Mouse (Mus musculus) testis, postnatal 10 days (tissue): ENCODE data around the gene Gabrg3.

Experiments used
- DNase-seq: peaks from one replicate; pipeline ENCODE4 v3.0.0; 2021; ENCODE audit warnings: low spot score

Gabrg3 gene

DNA sequence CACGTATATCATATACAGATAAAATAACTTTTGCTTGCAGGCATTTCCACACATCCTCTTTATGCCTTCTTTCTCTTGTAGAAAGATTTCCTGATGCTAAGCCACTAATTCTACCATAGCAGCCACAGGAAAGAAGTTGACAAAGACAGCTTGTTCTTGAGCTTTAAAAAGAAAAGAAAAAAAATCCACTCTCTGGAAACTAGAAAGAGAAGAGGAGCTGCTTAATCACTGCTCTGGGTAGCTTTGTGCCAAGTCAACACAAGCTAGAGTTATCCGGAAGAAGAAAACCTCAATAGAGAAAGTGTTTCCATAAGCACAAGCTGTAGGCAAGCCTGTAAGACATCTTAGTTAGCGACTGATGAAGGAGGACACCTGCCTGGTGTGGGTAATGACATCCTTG lies 321.6 kb downstream of the Gabrg3 start:
- DNase-seq = no peak

DNA sequence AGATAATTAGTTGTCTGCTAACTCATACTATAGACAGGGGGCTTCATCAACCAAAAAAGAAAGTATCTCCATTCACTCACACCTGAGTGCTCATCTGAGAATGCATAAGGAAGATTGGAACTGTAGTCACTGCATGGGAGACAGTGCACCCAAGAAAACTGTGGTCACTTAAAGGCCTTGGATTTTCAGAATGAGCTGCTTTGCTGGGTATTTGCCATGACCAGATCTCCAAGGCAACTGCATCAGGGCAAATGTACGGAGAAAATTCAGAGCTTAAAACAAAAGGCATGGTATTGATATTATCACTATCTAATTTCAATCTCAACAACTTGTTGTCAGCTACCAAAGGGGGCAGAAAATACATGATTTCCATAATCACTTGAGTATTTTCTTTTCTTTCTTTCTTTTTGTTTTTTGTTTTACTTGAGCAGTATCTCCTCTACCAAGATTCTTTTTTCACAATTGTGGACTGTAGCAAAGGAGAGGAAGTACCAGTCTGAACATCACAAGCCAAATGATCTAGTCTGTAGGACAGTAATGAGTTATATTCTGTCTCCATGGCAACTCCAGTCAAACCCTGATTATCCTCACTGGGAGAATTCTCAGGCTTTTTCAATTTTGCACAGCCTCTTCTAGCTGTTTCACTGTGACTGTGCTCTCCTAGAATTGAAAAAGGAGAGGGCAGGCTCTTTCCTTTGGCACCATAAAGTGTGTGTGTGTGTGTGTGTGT lies 335.9 kb downstream of the Gabrg3 start:
- DNase-seq = no peak

DNA sequence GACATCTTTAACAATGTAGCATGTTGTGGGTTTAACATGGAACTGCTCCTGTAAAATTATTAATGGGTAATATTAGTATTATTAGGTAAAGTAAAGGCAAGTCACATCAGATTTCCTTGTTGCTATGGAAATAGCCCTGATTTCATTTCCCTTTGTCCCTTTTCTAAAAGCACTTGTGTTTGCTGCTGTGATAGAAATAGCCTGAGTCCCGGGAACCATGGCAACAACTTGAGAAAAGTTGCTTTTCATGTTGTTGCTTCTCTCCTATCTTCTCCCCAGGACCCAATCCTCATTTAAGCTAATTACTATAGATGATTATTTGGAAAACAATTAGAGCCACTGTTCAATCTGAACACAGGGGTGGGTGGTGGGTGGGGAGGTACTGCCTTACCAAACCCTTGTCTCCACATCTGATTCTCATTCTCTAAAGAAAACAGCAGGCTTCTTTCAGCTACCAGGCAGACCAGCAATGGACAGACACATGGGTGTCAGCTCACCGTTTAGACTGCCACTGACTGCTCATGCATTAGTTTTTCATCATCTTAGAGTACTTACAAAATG lies 349.0 kb downstream of the Gabrg3 start:
- DNase-seq = no peak

DNA sequence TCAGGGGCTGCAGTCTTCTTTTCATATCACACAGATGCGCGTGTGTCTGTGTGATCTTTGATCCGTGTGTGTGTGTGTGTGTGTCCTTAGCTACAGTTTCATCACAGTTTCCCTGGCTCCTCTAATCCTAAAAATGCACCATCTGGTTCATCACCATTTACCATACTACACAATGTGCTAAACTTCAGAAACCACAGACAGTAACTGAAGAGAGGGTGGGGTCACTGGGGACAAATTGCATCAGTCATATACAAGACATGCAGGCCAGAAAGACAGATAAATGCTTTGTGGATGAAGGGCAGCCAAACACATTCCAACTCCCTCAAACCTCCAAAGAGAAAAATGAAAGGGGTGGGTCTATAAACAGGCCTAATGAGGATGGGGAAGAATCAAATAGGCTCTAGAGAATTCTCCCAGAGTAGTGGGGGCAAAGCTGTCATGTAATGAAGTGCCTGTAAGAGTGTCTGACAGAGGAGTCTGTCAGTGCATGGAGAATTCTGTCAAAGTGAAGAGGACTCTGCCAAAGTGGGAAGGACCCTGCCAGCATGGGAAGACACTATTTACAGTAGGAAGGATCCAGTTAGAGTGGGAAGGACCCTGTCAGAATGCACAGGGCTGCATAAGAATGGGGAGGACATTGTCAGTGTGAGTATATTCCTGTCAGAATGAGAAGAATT lies 386.3 kb downstream of the Gabrg3 start:
- DNase-seq = no peak

DNA sequence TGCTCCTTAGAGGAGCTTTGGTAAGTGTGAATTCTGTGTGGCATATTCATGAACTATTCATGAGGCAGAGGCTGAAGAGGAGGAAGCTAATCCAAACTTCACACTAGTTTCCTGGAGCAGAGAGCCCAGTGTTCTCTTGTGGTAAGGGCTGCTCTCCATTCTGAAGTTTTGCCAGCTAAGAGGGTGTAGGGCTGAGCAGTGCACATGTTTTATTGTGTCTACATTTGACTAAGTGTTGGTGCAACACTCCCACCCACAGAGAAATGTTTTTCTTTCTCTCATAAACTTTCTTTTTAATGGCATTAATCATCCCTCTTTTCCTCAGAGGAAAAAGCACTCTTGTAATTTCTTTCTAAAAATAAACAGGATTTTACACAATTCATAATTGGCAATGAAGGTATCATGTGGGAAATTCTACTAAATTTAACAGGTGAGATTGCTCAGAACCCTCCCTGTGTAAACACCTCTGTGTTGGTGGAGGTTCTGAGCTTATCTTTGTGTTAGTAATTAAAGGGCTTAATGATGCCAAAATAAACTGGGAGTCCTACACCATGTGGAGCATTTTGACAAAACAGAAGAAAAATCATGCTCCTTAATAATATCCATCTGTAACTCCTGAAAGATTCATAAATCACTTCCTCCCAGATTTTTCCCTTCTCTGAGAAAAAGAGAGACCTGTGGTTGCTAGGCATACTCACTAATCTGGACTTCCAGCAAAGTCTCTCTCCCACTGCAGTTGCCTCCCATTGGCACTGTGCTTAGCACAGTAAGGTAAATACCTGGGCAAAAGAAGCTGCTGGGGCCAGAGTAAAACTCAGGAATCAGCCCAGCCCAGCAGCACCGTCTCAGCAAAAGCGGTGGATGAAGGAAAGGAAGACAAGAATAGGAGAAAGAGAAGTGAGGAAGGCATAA lies 389.0 kb downstream of the Gabrg3 start:
- DNase-seq = no peak

DNA sequence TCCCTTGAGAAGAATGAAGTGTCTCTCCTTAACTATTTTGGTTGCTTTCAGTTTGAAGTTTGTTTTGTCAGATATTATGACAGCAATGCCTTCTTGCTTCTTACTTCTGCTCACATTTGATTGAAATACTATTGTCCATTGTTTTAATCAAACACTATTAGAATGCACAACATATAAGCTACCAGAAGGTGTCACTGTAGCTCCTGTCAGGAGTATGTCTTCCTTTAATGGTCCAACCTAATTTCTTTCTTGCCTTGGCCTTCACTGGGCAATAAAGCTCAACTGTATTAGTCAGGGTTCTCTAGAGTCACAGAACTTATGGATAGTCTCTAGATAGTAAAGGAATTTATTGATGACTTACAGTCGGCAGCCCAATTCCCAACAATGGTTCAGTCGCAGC lies 440.6 kb downstream of the Gabrg3 start:
- no peak for DNase-seq

DNA sequence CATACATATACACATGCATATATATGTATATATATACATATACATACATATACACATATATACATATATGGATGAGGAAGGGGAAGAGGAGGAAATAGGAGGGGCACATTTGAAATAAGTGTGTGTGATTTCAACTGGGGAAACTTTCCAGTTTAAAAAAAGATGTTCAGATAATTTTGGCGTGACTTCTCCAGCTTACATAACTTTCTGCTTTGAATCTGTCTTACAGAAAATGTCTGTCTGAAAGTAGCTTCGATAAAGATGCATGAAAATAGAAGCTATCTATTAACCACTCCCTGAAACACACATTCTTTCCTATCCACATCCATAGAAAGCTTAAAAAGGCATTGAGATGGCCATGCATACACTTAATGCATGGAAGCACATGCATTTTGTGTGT lies 445.4 kb downstream of the Gabrg3 start:
- no peak for DNase-seq

DNA sequence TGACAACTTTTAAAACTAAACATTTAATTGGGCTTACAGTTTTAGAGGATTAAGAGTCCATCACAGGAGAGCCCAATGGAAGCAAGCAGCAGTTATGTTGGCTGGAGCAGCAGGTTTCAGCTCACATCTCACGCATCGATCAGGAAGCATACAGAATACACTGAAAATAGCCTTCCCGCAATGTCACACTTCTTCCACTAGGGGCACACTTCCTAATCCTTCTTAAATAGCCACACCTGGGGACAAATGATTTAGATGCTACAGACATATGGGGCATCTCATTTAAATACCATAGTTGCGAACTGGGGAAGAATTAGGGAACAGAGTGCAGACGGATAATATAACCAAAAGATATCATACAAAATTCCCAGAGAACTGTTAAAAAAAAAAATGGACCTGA lies 449.0 kb downstream of the Gabrg3 start:
- no peak for DNase-seq

DNA sequence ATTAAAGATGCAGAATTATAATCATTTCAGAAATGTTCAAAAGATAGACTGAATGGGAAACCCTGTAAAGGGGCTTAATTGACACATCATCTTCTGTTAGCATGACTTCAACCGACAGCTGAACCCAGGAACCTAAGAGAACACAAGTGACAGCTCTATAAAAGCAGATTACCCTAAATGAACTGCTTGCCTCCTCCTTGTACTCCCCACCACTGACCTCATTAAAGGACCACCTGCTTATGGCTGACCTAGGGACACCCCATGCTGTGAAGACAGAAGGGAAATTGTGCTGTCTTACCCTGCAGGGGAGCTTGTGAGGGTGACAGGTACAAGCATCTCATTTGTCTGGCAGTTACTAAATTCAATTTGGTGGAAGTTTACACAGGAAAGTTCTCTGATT lies 467.5 kb downstream of the Gabrg3 start:
- no peak for DNase-seq

DNA sequence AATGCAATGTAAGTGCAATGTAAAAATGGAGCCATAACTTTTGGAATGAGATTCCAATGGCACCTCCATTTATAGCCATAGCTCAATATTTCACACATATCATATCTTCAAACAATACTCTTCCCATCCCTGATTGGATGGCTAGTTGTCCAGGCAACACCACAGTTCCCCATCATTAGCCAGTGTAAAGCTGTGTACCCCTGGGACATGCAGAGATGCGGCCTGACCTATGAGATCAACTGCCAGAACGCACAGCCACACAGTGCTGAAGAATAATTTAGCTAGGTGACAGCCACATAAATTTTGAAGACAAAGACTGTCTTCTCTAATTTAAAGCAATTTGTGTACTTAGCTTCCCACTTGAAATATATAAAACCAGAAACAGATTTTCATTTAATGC lies 472.1 kb downstream of the Gabrg3 start:
- DNase-seq = no peak

DNA sequence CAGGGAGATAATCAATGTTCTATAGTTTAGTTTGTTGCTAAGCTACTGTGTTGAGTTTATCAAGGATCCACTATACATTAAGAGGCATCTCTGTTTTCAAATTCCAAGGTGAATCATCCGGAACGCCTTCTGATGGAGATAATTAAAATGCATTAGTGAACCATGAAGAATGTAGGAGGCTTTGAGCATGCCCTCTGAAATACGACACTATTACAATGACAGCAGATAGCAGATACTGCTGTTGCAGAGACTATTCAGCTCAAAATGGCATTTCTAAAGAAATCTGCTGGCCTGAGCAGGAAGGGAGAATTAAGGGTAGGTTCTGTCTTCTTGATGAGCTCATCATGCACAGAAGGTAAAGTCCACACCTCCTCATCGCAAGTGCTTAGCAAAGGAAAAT lies 487.2 kb downstream of the Gabrg3 start:
- DNase-seq = no peak

DNA sequence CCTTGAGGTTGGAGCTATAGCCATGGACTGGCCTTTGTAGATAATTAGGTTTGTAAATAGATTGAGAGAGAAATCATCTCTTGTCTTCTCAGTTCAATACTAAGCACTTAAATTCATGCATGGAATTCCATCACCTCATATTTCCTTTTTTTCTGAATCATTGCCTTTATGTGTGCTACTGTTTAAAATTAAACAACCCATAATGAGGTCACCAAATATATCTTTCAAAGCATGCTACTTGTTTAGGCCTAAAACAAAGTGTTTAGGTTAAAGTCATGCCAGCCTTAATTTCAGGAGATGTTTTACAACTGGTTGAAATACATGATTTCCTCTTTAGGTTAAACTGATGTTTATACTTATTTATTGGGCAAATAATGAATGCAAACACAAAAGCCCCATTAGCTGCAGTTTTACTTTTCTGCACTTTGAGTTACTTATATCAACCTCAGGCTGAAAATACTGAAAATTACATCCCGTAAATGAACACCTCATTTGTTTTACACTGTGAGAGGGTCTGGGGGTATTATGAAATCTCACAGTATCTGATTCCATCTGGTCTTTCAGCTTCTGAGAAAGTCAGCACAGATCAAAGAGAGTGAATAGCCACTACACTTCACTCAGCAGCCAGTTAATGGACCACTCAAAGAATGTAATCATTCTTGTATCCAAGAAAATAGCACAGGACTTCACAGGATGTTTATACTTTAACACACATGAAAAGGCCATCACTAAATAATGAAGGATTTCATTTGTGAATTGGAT lies 519.5 kb downstream of the Gabrg3 start:
- no peak for DNase-seq

DNA sequence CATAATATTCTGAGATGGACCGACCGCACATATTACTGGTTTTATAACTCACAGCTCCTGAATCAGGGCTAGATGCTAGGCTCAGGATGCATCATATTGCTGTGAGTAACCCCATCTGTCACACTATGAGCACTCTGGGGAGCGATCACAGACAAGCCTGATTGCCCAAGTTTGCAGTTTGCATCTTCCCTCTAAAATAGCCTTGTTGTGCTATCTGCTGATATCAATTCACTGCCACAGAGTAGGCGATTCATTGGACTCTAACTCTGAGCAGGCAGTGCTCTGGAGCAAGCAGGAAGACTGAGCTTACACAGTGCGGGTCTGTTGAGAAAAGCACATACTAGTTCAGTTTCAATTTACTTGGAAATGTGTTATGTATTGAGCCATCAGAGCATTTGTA lies 543.4 kb downstream of the Gabrg3 start:
- no peak for DNase-seq

DNA sequence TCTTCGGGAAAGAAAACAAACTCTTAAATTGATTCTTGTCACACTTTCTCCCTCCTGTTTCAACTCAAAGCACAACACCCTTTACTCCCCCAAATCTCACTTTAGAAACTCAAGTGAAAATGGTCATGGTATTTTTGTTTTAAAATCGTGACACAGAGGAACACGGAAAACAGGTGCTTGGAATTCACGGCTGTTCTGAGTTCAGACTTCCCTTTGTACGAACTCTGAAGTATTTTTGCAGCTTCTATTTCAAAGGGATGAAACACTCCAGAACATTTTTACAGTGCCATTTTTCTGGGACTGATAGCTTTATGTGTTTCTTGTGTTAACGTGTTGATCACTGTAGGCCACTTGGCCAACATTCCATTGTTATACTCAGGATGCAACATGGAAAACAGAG lies 561.5 kb downstream of the Gabrg3 start:
- DNase-seq = no peak

DNA sequence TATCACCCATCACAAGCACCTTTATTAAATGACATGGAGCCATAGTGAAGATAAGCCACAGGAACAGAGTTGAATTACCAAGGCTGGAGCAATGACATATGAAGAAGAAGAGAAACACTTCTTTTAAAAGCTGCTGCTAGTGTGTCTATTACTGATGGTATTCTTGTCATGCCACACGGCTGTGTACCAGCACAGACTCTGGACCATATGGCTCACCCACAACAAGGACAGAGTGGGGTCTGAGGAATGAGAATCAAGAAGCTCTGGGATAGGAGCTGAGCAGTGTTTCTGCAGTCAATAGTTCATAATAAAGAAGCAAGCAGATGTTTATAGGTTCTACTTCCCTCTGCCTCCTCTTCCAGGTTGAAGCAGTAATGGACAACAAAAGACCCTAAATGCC lies 585.1 kb downstream of the Gabrg3 start:
- no peak for DNase-seq

DNA sequence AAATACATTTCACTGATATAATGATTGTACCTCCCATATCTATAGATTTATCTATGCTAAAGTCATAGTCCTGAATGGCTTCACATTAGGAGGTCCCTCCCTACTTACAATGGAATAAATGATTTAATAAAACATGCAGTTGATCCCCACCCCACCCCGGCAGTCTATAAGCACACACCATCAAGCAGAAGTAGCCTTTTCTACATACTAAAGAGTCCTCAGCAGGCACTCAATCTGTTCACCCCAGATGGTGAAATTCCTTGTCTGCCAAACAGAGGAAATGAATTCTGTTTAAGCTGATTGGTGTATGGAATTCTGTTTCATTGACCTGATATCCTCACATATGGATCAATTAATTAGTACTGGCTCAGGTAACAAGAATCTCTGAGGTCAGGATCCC lies 607.9 kb downstream of the Gabrg3 start:
- no peak for DNase-seq

DNA sequence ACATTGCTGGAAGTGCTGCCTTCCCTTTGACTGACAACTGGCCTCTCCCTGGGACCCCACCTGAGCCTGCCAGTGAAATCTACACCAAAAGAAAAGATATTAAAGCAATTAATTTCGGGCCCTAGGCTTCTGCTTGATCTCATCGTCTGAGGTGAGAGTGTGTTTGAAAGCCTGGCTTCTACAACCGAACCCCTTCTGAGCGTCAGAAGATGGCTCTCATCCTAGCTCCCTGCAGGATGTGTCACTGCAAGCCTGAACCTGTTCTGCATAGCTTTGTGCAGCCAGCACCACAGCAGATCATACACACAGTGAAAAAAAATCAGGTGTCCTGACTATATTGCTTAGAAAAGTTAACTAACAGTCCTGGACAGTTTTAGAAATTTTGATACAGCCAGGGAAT lies 618.8 kb downstream of the Gabrg3 start:
- no peak for DNase-seq

DNA sequence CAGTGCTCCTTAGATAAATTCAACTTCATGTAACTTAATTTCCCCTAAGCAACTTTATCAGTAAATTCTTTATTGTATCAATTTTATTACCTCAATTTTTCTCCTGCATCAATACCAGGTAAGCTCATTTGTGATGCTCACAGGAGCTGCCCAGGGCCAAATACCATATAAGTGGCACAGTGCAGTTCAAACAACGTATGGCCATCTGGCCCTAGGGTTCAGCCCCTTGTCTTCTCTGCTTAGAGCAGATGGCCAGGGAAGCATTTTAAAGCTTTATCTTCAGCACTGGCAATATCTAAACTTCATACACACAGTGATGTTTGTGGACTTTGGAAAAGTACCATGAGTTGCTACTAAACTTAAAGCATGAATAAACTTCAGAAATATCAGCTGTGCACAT lies 619.2 kb downstream of the Gabrg3 start:
- DNase-seq = no peak

DNA sequence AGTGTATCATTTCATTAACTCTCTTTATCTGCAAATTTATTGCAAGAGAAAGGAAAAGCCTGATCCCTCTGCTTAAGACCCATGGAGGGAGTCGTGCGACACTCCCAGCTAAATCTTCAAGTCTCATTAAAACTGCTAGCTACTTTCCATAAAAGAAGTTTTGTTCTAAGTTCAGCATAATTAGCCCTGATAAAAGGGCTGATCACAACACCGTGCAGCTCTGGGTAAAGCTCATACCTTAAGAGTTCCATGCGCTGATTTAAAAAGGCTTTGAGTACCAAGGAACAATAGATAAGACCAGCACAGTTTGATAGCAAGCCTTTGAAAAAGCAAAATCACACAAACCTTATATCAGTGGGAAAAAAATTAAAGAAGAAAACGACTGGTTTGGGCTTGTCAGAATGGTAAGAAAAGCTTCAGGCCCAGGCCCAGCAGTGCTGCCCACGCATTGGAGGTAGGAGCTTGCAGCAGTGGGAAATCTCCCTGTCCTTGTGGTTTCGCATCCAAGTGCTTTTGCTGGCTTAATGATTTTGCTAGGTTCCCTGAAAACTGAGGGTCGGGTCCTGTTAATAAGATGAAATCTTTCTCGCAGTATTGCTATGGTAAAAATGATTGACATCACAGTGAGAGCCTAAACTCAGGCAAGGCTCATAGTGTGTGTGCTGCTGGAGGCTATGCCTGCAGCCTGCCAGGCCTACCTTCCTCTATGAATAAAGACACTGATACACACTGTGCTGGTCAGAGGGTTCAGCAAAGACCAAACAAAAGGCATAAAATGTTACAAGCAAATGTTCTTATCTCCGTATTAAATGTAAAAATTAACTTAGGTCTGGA lies 621.2 kb downstream of the Gabrg3 start:
- peak; percentile 42 for DNase-seq

DNA sequence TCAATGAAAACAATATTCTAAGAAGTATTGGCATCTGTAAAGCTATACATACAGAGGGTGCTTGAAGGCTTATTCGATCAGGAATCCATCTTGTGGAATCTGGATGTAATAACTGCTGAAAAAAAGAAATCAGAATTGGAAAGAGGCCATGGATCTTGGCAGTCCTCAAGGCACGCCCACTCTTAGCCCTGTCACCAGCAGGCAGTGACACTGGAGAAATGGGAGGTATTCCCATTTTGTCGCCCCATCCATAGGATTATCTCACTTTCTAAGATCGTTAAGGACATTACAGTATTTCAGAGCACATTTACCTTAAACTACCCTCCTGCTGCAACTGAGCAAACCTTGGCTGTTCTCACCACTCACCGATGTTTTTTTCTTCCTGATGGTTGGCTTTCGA lies 657.8 kb downstream of the Gabrg3 start:
- no peak for DNase-seq
